Mouse (Mus musculus) adrenal gland, postnatal 10 days (tissue): ENCODE measurements at regions not wholly inside any gene's neighbourhood (a gene's known extent, or its start where the extent isn't known, plus 50 kb on each side); places are given as distances from the start of the nearest gene placed in this dataset.
"Not testable (repeated sequence)": the region's sequence is repeated elsewhere in the genome, so short reads cannot be mapped to it uniquely, and the experiment has no call there.

Experiments used
- DNase-seq: peaks from one replicate; pipeline ENCODE4 v3.0.0; 2021; ENCODE audit warnings: mixed read lengths

DNA sequence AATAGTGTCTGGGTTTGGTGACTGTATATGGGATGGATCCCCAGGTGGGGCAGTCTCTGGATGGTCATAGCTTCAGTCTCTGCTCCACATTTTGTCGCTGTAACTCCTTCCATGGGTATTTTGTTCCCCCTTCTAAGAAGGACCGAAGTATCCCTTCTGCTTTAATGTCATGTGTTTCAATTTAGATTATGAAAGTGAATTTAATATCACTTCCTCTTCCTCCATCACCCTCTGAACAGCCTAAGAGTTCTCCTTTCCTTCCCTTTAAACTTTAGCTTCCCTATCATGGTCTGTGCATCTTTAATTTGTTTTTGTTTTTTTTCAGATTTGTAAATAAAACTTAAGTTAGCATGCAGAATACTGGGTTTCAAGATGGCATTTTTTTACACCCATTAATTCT, 211.0 kb upstream of the Phyhipl start:
- no peak for DNase-seq

DNA sequence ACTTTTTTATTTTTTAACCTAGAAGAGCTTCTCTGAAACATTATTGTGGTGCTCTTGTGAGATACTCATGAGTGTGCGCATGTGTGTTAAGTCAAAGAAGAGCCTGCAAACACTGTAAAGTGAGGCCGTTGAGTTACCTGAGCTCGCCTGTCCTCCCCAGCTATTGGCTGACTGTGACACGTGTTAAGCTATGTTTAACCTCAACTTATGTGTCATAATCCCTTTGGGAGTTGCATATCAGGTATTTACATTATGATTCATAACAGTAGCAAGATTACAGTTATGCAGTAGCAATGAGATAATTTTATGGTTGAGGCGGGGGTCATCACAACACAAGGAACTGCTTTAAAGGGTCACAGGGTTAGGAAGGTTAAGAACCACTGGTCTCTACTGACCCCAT, 208.9 kb upstream of the Phyhipl start:
- no peak for DNase-seq

- DNase-seq: no peak
Measured at GRCm38 (mm10) chr10:70862022-70862335, 206.2 kb upstream of the Phyhipl start.

- DNase-seq: no peak
Measured at GRCm38 (mm10) chr10:70861131-70862021, 205.6 kb upstream of the Phyhipl start.

- DNase-seq: no peak
Measured at GRCm38 (mm10) chr10:70857155-70857820, 201.5 kb upstream of the Phyhipl start.

DNA sequence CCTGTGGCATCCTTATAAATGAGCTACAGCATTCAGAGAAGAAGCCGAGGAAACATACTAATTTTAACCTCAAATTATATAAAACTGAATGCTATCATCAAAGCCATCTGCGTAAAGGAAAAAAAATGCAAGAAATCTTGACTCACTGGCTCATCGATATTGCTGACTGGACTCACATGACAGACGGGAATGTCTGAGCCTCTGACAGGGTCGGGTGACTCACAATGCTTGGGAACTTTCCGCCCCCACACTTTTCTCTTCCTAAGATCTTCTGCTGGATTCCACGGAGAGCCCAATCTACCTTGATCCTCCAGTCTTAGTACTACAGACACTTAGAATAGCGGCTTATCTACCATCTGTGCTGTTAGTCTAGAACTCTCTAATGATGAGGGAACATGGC, 200.2 kb upstream of the Phyhipl start:
- no peak for DNase-seq

DNA sequence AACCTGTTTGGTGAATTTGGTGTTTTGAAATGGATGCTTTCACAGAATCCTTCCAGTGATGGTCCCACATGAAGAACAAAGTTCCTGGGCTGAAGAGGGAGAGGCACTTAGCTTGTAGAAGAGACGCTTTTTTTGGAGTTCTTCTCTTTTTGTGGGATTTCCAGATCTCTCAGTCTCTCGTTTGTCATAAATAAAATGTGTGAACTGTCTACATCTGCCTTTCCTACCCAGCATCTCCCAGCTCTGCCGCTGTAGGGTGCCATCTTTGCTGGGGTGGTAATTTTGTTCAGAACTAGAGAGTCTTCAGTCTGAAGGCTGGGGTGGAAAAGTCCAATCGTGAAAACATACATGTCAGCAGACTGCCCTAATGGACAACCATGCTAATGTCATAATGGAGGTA, 197.8 kb upstream of the Phyhipl start:
- no peak for DNase-seq

GRCm38 (mm10) chr10:70848141-70848540, 192.4 kb upstream of the Phyhipl start:
- no peak for DNase-seq

- DNase-seq: no peak
Measured at GRCm38 (mm10) chr10:70847341-70847882, 191.6 kb upstream of the Phyhipl start.

GRCm38 (mm10) chr10:70846281-70847168, 190.8 kb upstream of the Phyhipl start:
- DNase-seq: no peak

DNA sequence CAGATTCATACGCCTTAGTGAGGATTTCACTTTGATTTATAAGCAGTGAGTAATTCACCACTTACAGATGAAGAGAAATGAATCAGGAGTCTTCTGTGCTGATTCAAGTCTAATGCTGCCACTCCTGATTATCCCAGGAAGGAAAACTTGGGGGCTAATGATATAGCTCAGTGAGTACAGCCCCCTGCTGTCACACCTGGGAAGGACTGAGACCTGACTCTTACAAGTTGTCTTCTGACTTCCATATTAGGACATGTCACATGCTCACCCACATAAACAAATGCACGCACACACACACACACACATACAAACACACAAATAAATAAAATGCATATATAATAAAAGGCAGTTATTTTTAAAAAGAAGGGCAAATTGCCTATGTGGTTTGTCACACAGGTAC, 188.1 kb upstream of the Phyhipl start:
- no peak for DNase-seq

- no peak for DNase-seq
Measured at GRCm38 (mm10) chr10:70842176-70842838, 186.5 kb upstream of the Phyhipl start.

GRCm38 (mm10) chr10:70841179-70841578, 185.4 kb upstream of the Phyhipl start:
- not testable (repeated sequence) for DNase-seq

DNA sequence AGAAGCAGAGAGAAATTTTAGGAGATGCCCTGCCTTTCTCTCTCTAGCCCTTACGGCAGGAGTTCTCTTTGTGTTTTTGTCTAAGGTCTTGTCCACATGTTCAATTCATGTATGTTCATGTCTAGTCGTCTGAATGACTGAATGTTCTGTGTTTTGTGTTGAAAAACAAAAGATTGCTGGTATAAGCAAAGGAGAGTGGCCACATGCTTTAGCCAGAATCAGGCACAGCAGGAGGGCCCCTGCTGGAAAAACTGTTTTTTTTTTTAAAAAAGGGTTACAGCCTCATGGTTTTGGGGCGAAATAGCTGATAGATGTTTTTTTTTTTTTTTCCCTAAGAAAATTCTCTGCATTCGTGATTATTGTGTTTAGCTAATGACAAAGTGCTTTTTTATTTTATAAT, 182.4 kb upstream of the Phyhipl start:
- no peak for DNase-seq

DNA sequence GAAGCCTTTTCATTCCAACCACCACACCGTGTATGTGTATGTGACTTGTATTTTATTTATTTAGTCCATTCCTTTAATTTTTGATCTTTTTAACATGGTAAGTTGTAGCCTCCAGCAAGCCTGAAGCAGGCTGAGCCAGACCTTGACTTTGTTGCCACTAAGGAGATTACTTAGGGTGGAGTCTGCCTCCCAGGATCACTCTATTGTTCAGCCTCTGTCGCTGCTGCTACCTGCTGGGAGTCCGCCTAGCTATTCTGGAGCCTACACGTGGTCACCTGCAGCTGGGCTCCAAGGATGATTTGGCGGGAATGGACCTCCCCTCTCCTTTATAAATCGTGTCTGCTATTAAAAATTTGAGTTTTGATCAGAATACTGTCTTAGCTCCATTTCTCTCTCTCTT, 181.6 kb upstream of the Phyhipl start:
- DNase-seq: no peak

- no peak for DNase-seq
Measured at GRCm38 (mm10) chr10:70832616-70833015, 176.9 kb upstream of the Phyhipl start.

GRCm38 (mm10) chr10:70828217-70828616, 172.5 kb upstream of the Phyhipl start:
- DNase-seq: no peak

GRCm38 (mm10) chr10:70827522-70827921, 171.8 kb upstream of the Phyhipl start:
- DNase-seq: not testable (repeated sequence)

GRCm38 (mm10) chr10:70826706-70827105, 170.9 kb upstream of the Phyhipl start:
- DNase-seq: no peak

- DNase-seq: no peak
Measured at GRCm38 (mm10) chr10:70825451-70825850, 169.7 kb upstream of the Phyhipl start.

- no peak for DNase-seq
Measured at GRCm38 (mm10) chr10:70824461-70824860, 168.7 kb upstream of the Phyhipl start.

GRCm38 (mm10) chr10:70819951-70820350, 164.2 kb upstream of the Phyhipl start:
- DNase-seq: no peak
